Mouse (Mus musculus) MEL (cell line): ENCODE results near the gene Tubg1. TPM values are rescaled to one million over a fixed set of nuclear protein-coding genes. Genes with fewer than 3 reads are reported as not detected.

ENCODE experiments used
- DNase-seq: peaks from one replicate; pipeline ENCODE4 v3.0.0; 2011; ENCODE audit warnings: low read depth, low spot score
- H3K27ac ChIP-seq: 2 replicates; pipeline ENCODE4 v1.5.1; 2012; ENCODE audit warnings: low read depth, mild to moderate bottlenecking, control low read depth, low read length, moderate library complexity; ENCODE audit not compliant: control insufficient read depth
- H3K27me3 ChIP-seq, 2 experiments: fragments of 150-350 bp in 1 of 2; sonication (generic) in 1 of 2; 2 replicates each; pipeline ENCODE4 v1.6.1; 2012; ENCODE audit warnings: low read length in 2 of 2, mild to moderate bottlenecking in 2 of 2, improper control_type of control experiment in 1 of 2, moderate library complexity in 1 of 2; ENCODE audit not compliant: insufficient read depth in 2 of 2, control insufficient read depth in 1 of 2
- H3K36me3 ChIP-seq, 2 experiments: 2 replicates each; pipeline ENCODE4 v1.6.1; 2012 to 2014; ENCODE audit warnings: low read length in 2 of 2, improper control_type of control experiment in 1 of 2, inconsistent platforms in 1 of 2, mild to moderate bottlenecking in 1 of 2; ENCODE audit not compliant: insufficient read depth in 2 of 2, control insufficient read depth in 1 of 2
- H3K4me1 ChIP-seq, 2 experiments: fragments of 150-350 bp in 1 of 2; sonication (generic) in 1 of 2; 2 replicates each; pipeline ENCODE4 v1.6.1; 2012; ENCODE audit warnings: low read length in 2 of 2, improper control_type of control experiment in 1 of 2, mild to moderate bottlenecking in 1 of 2; ENCODE audit not compliant: insufficient read depth in 2 of 2, control insufficient read depth in 1 of 2
- H3K4me3 ChIP-seq, 2 experiments: fragments of 150-350 bp in 1 of 2; sonication (generic) in 1 of 2; 2 replicates each; pipeline ENCODE4 v1.5.1; 2012; ENCODE audit warnings: low read depth in 2 of 2, low read length in 2 of 2, mild to moderate bottlenecking in 2 of 2, moderate library complexity in 2 of 2, control low read depth in 1 of 2, improper control_type of control experiment in 1 of 2; ENCODE audit not compliant: control insufficient read depth in 1 of 2, insufficient read depth in 1 of 2
- H3K79me2 ChIP-seq: 2 replicates; pipeline ENCODE4 v1.6.1; 2012; ENCODE audit warnings: mild to moderate bottlenecking, low read length, moderate library complexity; ENCODE audit not compliant: control insufficient read depth, poor library complexity, insufficient read depth
- H3K9ac ChIP-seq: 2 replicates; pipeline ENCODE4 v1.6.1; 2012; ENCODE audit warnings: low read depth, mild to moderate bottlenecking, control low read depth, low read length, moderate library complexity; ENCODE audit not compliant: control insufficient read depth, poor library complexity, severe bottlenecking
- H3K9me3 ChIP-seq: fragments of 150-350 bp; sonication (generic); replicated peaks from 2 replicates; pipeline ENCODE4 v1.6.1; 2012; ENCODE audit warnings: mild to moderate bottlenecking, low read length, improper control_type of control experiment, moderate library complexity; ENCODE audit not compliant: insufficient read depth
- BHLHE40 ChIP-seq: IDR thresholded peaks from 2 replicates; pipeline ENCODE4 v1.6.1; 2012; ENCODE audit warnings: low read depth, mild to moderate bottlenecking, inconsistent platforms, low read length, improper control_type of control experiment, borderline replicate concordance
- CHD1 ChIP-seq: IDR thresholded peaks from 2 replicates; pipeline ENCODE4 v1.6.1; 2012; ENCODE audit warnings: low read depth, mild to moderate bottlenecking, inconsistent platforms, low read length, improper control_type of control experiment
- CHD2 ChIP-seq: IDR thresholded peaks from 2 replicates; pipeline ENCODE4 v1.6.1; 2011; ENCODE audit warnings: low read length, improper control_type of control experiment
- CTCF ChIP-seq, 3 experiments: IDR thresholded peaks in 2 of 3; conservative IDR thresholded peaks in 1 of 3; 2 replicates each; pipeline ENCODE4 v1.5.1; 2011 to 2012; ENCODE audit warnings: low read length in 3 of 3, low read depth in 2 of 3, mild to moderate bottlenecking in 2 of 3, improper control_type of control experiment in 1 of 3, inconsistent platforms in 1 of 3, mixed read lengths in 1 of 3, moderate library complexity in 1 of 3; ENCODE audit not compliant: control insufficient read depth in 1 of 3, insufficient read depth in 1 of 3, poor library complexity in 1 of 3, severe bottlenecking in 1 of 3
- E2F4 ChIP-seq: IDR thresholded peaks from 2 replicates; pipeline ENCODE4 v1.6.1; 2011; ENCODE audit warnings: low read depth, low read length, improper control_type of control experiment, borderline replicate concordance
- ELF1 ChIP-seq: IDR thresholded peaks from 2 replicates; pipeline ENCODE4 v1.6.1; 2014; ENCODE audit warnings: low read depth, mild to moderate bottlenecking, inconsistent platforms, low read length, improper control_type of control experiment, moderate library complexity
- EP300 ChIP-seq, 2 experiments: IDR thresholded peaks; 2 replicates each; pipeline ENCODE4 v1.6.1; 2011; ENCODE audit warnings: improper control_type of control experiment in 2 of 2, low read length in 2 of 2, low read depth in 1 of 2, mild to moderate bottlenecking in 1 of 2
- ETS1 ChIP-seq: IDR thresholded peaks from 2 replicates; pipeline ENCODE4 v1.6.1; 2012; ENCODE audit warnings: low read depth, mild to moderate bottlenecking, inconsistent platforms, low read length, improper control_type of control experiment, moderate library complexity
- GABPA ChIP-seq: IDR thresholded peaks from 2 replicates; pipeline ENCODE4 v1.6.1; 2012; ENCODE audit warnings: low read depth, mild to moderate bottlenecking, inconsistent platforms, low read length, improper control_type of control experiment, moderate library complexity
- GATA1 ChIP-seq: IDR thresholded peaks from 2 replicates; pipeline ENCODE4 v1.6.1; 2011; ENCODE audit warnings: low read depth, low read length, improper control_type of control experiment
- JUND ChIP-seq: IDR thresholded peaks from 2 replicates; pipeline ENCODE4 v1.6.1; 2011; ENCODE audit warnings: low read depth, mild to moderate bottlenecking, improper control_type of control experiment, low read length
- KAT2A ChIP-seq: conservative IDR thresholded peaks from 2 replicates; pipeline ENCODE4 v1.6.1; 2012; ENCODE audit warnings: low read depth, low read length, improper control_type of control experiment, inconsistent platforms
- MEF2A ChIP-seq: IDR thresholded peaks from 2 replicates; pipeline ENCODE4 v1.6.1; 2014; ENCODE audit warnings: low read depth, mild to moderate bottlenecking, inconsistent platforms, low read length, improper control_type of control experiment; ENCODE audit not compliant: poor library complexity, insufficient replicate concordance, severe bottlenecking; ENCODE audit errors: extremely low read depth
- MXI1 ChIP-seq: IDR thresholded peaks from 2 replicates; pipeline ENCODE4 v1.6.1; 2011; ENCODE audit warnings: mild to moderate bottlenecking, low read depth, low read length, improper control_type of control experiment
- MYB ChIP-seq: IDR thresholded peaks from 2 replicates; pipeline ENCODE4 v1.6.1; 2011; ENCODE audit warnings: mild to moderate bottlenecking, low read depth, low read length, improper control_type of control experiment
- POLR2AphosphoS2 ChIP-seq: IDR thresholded peaks from 2 replicates; pipeline ENCODE4 v1.6.1; 2011; ENCODE audit warnings: low read length, improper control_type of control experiment
- POLR2AphosphoS5 ChIP-seq: IDR thresholded peaks from 2 replicates; pipeline ENCODE4 v1.6.1; 2012; ENCODE audit warnings: low read depth, borderline replicate concordance, mild to moderate bottlenecking, inconsistent platforms, low read length, moderate library complexity, mixed read lengths
- RAD21 ChIP-seq: IDR thresholded peaks from 2 replicates; pipeline ENCODE4 v1.6.1; 2011; ENCODE audit warnings: mild to moderate bottlenecking, low read depth, low read length, improper control_type of control experiment
- RCOR1 ChIP-seq: IDR thresholded peaks from 2 replicates; pipeline ENCODE4 v1.6.1; 2012; ENCODE audit warnings: low read depth, mild to moderate bottlenecking, inconsistent platforms, low read length, improper control_type of control experiment
- SMC3 ChIP-seq: IDR thresholded peaks from 2 replicates; pipeline ENCODE4 v1.6.1; 2011; ENCODE audit warnings: low read depth, low read length, improper control_type of control experiment
- UBTF ChIP-seq: IDR thresholded peaks from 2 replicates; pipeline ENCODE4 v1.6.1; 2012; ENCODE audit warnings: low read depth, mild to moderate bottlenecking, inconsistent platforms, low read length, improper control_type of control experiment, moderate library complexity, borderline replicate concordance; ENCODE audit not compliant: insufficient read depth
- ZKSCAN1 ChIP-seq: IDR thresholded peaks from 2 replicates; pipeline ENCODE4 v1.6.1; 2012; ENCODE audit warnings: low read depth, mild to moderate bottlenecking, inconsistent platforms, low read length, improper control_type of control experiment, moderate library complexity
- polyA plus RNA-seq, 2 experiments: library from polyadenylated mRNA; stranded (reverse) in 1 of 2; unstranded in 1 of 2; fragments of >175 nt in 1 of 2; fragments of >200 nt in 1 of 2; gene quantifications; 2 replicates each; pipeline versions ENCODE4 v1.2.1 to v1.2.4; 2012; ENCODE audit warnings: low replicate concordance in 2 of 2, low read depth in 1 of 2; ENCODE audit not compliant: insufficient read length in 2 of 2, insufficient read depth in 1 of 2, missing spikeins in 1 of 2
- total RNA-seq: library from RNA; depleted of rRNA; stranded (reverse); fragments of 300-350 nt; gene quantifications from 2 replicates; pipeline ENCODE4 v1.2.3, GENCODE M21; 2012

The Tubg1 gene
- total and polyA plus RNA-seq, 3 experiments, result 60.0 to 183 (median 125) TPM

DNA sequence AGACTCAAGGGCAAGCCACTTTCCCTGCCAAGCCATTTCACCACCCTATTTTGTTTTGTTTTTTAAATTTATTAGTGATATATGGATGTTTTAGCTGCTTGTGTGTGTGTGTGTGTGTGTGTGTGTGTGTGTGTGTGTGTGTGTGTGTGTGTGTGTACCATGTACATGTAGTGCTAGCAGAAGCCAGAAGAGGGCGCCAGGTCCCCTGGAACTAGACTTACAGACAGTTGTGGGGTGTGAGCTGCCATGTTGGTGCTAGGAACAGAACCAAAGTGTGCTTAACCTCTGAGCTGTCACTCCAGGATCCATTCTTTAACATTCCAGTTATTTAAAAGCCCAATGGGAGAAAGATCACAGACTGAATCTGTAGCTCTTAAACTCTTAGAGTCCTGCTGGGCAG lies 7.3 kb downstream of the Tubg1 start:
- no peaks in the 10 kb centered on the region for H3K27me3 ChIP-seq
- no peaks in the 10 kb centered on the region for H3K79me2 ChIP-seq
- DNase-seq, result peak; percentile 63
- no peak overlapping the region for H3K4me3 ChIP-seq
- no peaks in the 10 kb centered on the region for H3K9me3 ChIP-seq
- H3K4me1 ChIP-seq, result peaks cover 3 to 6% of the 10 kb centered on the region in 2 experiments; a peak in 2 of 4 replicates
- peaks cover 5% of the 10 kb centered on the region in 2 experiments; a peak in 3 of 4 replicates for H3K36me3 ChIP-seq
- no peak overlapping the region for H3K27ac ChIP-seq
- TF ChIP-seq CTCF (IDR thresholded peaks at IDR 0.05 in 2 of 3, conservative IDR thresholded peaks at IDR 0.05 in 1 of 3; ENCODE audit: control insufficient read depth in 1 of 3, insufficient read depth in 1 of 3, low read depth in 2 of 3, low read length in 3 of 3, poor library complexity in 1 of 3, severe bottlenecking in 1 of 3) (peak in 2 of 3 experiments; percentile 49 to 61; a peak in 5 of 6 replicates), CHD1 (no peak), KAT2A (no peak), MEF2A (no peak), POLR2AphosphoS5 (no peak), RAD21 (peak; percentile 23), MXI1 (no peak), SMC3 (peak; percentile 37), CHD2 (no peak), UBTF (no peak), GATA1 (no peak), RCOR1 (no peak), POLR2AphosphoS2 (no peak)
- H3K9ac ChIP-seq, result no peak overlapping the region

GRCm38 (mm10) chr11:101128996-101129577 lies 9.3 kb downstream of the Tubg1 start:
- Histone ChIP-seq H3K9ac (no peak overlapping the region), H3K79me2 (no peaks in the 10 kb centered on the region), H3K4me1 (peaks cover 3 to 13% of the 10 kb centered on the region in 2 experiments; a peak in 3 of 4 replicates), H3K9me3 (no peaks in the 10 kb centered on the region), H3K27ac (no peak overlapping the region), H3K27me3 (no peaks in the 10 kb centered on the region), H3K4me3 (no peak overlapping the region), H3K36me3 (peaks cover 3 to 7% of the 10 kb centered on the region in 2 experiments; a peak in 3 of 4 replicates)
- TF ChIP-seq MXI1 (no peak), BHLHE40 (no peak), E2F4 (no peak), CTCF (IDR thresholded peaks at IDR 0.05 in 2 of 3, conservative IDR thresholded peaks at IDR 0.05 in 1 of 3; ENCODE audit: control insufficient read depth in 1 of 3, insufficient read depth in 1 of 3, low read depth in 2 of 3, low read length in 3 of 3, poor library complexity in 1 of 3, severe bottlenecking in 1 of 3) (no peak), POLR2AphosphoS2 (no peak), GABPA (no peak), EP300 (IDR thresholded peaks at IDR 0.05; ENCODE audit: low read depth in 1 of 2, low read length in 2 of 2) (no peak), ELF1 (no peak), RAD21 (no peak), ETS1 (no peak), CHD2 (no peak), JUND (no peak), MYB (no peak), UBTF (no peak), ZKSCAN1 (no peak)
- no peak for DNase-seq
